Mouse (Mus musculus) adrenal gland, postnatal 4 days (tissue): ENCODE measurements around the gene March10. TPM values are rescaled to one million over a fixed set of nuclear protein-coding genes. Genes with fewer than 3 reads are reported as not detected.
A peak's percentile ranks its signal among the peaks of the same experiment; 100 is the strongest.

Experiments
- DNase-seq, 2 experiments: peaks; one replicate each; pipeline ENCODE4 v3.0.0; 2021 to 2022; ENCODE audit warnings: low spot score in 2 of 2, mixed read lengths in 2 of 2
- total RNA-seq, 2 experiments: library from RNA; stranded (reverse); gene quantifications; 2 replicates each; pipeline ENCODE4 v1.2.3; 2021

Gene March10
- total RNA-seq, 2 experiments from 2014 or later = 0.34 TPM; not detected in 1

DNA sequence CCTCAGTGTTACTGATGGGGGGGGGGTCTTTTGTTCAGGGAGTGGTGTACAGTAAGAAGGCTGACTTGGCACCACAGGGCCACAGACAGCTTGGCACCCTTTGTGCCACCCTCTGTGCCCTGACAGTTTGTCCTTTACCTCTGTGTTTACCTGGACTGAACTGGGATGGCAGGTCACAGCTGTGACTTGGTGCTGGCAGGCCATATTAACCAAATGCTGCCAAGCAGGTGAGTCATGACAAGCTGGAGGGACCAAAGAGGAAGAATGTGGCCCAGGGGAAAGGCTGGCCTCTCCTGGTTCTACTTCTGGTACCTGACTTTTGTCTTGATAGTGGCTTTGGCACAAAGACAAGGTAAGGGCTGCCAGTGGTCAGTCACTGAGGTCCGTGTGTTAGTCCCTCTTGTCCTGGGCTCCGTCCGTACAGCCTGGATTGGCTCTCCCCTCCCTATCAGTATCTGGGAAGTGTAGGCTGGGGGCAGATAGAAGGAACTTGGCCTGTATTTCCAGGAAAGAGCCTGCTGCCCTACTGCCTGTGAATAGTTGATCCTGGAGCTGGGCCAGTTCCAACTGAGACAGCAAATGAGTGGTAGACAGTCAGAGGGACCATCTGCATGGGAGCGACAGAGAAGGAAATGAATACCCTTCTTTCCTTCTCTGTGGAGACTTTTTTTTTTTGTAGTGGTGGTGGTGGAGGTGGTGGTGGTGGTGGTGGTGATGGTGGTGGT, 94.3 kb downstream of the March10 start:
- no peak for DNase-seq

DNA sequence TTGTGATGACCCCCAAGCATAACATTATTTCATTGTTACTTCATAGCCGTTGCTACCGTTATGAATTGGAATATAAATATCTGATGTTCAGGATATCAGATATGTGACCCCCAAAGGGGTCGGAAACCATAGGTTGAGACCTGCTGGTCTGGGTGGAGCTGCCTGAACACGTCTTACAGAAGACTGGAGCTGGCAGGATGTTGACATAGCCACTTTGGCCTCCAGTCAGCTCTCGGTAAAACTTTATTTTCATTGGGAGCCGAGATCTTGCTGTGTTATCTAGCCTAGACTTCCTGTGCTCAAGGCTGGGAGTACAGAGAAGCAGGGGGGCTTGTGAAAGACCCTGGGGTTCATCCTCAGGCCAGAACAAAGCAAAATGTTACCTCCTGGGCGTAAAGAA, 100.2 kb downstream of the March10 start:
- no peak for DNase-seq

DNA sequence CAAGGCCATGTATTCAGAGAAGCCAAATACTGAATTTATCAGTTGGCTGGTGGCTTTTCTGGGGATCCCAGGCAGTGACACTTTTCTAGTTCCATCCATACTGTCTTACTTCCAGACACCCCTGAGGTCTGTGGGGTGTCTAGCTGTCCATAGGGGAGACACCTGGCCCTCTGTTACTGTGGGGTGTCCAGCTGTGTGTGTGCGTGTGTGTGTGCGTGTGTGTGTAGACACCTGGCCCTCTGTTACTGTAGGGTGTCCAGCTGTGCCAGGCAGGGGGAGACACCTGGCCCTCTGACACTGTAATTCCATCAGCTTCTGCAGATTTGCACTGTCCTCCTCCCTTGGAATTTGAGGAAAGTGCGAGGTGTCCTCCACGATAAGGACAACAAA, 102.6 kb downstream of the March10 start:
- DNase-seq = no peak

DNA sequence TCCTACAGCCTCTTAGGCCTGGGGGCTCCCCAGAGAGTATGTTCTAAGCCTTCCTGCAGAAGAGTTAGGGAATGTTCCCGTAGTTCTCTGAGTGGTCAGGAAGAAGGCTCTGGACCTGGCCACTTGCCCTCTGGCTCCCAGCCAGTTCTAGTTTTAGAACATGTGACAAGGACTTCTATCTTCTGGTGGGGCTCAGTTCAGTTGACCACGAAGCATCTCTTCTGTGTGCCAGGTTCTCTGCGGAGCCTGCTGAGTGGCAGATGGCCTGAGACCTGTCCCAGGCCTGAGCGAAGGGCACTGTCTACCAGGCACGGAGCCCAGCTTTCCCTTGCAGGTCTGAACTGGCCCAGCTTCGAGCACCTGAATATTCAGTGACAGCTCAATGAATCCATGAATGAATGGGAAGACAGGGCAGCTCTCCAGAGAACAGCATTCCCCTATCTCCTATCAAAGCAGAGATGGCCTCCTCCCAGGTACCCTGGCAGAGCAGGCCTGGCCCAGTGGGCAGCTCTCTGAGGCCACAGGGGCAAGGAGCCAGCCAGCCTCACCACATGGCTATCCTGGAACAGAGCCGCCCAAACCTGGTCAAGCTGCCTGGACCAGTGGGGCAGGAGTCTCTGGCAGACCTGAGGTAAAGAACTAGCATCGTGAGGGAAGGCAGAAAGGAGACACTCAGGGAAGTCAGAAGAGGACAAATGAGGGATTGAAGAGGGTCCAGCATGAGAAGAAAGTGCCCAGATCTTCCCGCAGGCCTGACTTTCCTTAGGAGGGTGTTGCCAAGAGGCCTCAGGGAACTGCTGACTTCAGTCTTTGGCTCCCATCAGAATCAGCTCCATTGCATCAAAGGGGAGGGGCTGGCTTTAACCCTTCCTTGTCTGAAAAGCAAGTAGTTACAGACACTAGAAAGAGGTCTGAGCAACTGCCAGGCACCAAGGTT, 103.3 kb downstream of the March10 start:
- peak in 1 of 2 experiments; percentile 34 for DNase-seq

DNA sequence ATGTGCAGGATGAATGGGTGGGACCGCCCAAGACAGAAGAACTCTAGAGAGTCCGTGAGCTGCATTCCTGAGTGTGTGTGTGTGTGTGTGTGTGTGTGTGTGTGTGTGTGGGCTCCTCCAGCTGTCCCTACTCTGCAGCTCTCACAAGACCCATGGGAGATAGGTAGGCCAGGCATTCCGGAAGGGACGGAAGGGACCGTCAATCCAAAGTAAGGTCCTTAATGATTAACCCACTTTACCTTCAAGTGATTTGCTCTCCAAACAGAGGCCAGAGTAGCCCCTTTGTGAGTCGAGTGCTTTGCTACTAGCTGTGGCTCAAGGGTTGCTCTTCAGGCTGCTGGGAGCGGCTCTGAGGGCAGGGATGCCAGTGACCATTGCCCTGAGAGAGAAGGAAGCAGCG, 104.4 kb downstream of the March10 start:
- no peak for DNase-seq

DNA sequence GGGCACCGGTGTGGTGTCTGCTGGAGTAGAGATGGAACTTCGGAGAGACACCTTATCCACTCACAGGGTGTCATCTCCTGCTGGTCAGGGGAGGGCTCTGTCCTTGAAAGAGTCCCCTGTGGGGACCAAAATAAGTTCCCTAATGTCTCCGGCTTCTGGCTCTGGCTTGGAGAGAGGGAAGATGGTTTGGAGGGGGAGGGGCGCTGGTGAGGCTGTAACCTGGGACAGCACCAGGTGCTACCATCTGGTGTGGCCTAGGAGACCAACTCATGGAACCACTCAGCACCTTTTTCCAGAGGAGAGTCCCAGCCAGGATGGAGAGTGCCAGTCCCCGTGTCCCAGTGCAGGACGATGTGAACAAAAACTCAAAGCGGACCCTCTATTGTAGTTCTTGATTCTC, 105.9 kb downstream of the March10 start:
- DNase-seq = no peak

DNA sequence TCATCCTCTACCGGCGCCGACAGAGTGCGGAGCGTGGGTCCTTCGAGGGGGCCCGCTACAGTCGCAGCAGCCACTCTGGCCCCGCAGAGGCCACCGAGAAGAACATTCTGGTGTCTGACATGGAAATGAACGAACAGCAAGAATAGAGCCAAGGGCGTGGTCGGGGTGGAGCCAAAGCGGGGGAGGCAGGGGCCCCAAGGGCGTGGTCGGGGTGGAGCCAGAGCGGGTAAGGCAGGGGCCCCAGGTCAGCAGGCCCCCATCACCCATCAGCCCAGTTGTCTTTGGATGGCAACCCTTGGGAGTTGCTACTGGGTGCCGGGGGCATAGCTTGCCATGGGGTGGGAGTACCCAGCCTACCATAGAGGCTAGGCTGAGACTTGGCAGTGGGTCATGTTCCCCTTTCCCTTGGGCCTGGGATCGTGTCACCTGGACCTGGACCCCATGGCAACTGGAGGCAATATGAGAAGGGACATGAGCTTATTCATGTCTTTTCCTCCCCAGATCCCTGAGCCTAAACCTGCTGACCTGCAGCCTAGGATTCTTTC, 106.7 kb downstream of the March10 start:
- DNase-seq = no peak

DNA sequence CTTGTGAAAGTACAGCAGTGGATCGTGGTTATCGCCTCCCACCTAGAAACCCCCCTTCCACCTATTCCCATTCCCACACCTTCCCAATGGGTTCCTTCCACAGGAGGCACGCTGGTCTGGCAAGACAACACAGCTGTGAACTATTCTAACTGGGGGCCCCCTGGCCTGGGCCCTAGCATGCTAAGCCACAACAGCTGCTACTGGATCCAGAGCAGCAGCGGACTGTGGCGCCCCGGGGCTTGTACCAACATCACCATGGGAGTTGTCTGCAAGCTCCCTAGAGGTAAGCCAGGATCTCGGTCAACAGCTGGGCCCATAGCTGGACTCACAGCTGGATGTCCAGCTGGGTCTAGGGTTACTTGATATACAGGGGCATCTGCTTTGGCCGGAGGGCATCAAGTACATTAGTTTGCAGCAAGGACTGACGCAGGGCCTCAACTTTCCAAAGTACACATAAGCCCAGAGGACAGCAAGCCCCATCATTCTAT, 108.0 kb downstream of the March10 start:
- no peak for DNase-seq

DNA sequence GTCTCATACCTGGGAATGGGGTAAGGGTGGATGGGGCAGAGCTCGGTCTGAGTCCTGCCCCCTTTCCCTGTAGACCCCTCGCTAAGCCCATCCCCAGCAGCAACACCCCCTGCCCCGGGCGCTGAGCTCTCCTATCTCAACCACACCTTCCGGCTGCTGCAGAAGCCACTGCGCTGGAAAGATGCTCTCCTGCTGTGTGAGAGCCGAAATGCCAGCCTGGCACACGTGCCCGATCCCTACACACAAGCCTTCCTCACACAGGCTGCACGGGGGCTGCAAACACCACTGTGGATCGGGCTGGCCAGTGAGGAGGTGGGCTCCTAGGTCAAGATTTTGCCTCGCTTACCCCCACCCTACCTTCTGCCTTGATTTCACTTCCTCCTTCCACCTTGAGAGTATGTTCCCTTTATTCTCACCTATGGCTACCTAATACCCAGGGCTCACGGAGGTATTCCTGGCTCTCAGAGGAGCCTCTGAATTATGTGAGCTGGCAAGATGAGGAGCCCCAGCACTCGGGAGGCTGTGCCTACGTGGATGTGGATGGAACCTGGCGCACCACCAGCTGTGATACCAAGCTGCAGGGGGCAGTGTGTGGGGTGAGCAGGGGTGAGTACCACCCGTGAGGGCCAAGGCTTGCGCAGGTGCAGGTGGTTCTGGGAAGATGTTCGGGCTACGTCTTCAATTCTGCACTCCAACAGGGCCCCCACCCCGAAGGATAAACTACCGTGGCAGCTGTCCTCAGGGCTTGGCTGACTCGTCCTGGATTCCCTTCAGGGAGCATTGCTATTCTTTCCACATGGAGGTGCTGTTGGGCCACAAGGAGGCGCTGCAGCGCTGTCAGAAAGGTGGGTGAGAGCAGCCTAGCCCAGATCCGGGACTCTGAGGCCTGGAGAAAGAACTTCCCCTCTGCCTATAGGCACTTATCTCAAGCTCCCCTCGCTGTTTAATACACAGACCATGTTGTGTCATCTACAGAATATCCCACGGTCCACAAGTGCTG, 109.1 kb downstream of the March10 start:
- DNase-seq = peak; percentile 63 to 79

DNA sequence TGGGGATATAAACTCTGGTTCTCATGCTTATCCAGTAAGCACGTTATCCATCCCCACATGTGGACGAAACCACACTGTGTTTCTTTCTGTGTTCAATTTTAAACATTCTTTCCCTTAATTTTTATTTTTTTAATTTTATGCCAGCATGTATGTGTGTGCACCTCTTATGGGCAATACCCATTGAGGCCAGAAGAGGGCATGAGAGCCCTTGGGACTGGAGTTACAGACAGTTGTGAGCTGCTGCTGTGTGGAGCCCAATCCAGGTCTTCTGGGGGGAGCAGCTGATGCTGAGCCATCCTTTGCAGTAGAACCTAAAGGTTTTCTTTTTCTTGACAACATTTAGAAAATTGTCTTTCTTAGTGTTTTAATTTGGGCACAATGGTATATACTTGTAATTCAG, 111.3 kb downstream of the March10 start:
- no peak for DNase-seq

DNA sequence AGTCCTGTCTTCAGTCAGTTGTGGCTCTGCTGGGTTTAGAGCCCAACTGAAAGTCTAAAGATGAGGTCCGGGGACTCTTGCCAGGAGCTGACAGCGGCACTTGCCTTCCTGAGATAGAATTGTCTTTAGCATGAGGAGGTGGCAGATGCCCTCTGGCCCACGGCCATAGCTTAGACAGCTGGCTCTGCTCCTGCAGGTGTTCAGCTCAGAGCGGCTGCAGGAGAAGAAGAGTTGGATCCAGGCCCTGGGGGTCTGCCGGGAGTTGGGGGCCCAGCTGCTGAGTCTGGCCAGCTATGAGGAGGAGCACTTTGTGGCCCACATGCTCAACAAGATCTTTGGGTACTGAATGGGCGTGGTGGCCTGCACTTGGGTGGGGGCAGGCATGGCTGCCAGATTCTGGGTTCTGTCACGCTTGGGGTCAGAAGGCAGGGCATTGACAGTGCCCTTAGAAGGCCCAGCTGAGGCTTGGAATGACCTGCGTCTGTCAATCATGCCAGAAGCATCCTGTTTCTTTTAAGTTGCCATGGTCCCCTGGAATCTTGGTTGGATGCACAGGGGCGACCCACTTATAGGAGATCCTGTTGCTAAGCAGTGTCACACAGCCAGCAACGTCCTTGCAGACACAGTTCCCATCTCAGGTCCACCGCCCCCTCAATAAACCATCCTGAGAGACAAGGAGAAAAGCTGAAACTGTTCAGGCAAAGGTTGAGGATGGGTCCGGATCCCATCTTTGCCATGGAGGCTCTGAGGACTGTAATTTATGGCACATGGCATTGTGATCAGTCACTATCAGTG, 117.7 kb downstream of the March10 start:
- no peak for DNase-seq

DNA sequence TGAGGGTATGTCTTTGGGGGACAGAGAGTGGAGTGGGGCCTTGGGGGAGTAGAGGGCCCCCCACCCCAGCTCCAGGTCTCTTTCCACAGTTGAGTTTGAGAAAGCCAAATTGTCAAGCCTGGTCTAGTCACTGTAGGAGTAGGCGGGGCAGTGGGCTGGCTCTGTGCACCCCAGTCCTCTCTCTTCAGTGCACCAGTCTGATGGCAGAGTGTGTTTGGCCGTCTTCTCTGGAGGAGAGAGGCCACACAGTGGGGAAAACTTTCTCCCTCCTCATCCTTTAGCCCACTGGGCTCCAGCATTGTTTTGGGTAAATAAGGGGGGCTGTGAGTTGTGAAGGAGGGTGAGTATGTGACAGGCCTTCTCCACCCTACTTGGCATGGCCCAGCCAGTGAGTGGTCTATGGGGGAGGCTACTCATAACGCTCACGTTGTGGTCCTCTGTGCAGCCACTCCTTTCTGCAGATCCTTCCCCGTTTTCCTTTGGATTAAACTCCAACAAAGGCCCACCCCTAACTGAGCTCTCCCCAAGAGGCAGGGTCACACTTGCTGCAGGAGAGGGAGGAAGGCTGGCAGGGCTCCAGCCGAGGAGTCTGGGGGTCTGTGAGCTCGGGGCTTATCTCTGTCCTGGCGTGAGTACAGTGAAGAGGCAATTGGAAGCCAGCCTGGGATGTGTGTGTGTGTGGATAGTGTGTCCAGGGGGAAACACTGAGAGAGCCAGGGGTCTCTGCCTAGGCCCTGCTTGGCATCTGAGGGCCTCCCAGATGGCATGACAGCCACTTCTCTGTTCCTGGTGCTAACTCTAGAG, 122.5 kb downstream of the March10 start:
- no peak for DNase-seq

DNA sequence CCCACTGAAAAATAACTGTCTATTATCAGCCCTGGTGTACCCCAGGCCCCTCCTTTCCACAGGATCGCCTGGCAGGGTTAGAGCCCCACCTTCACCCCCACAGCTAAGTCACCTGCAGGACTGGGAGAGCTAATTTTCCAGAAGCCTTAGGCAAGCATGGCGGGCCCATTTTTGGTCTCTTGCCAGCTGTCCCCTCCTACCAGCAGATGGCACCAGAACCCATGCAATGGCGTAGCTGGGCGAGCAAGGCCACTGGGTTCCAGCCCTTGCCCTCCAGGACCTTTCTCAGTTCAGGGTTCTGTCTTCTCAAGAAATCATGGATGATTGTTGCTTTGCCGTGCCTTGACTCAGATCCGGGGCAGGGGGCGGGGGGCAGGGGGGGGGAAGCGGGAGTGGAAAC, 124.1 kb downstream of the March10 start:
- peak in 1 of 2 experiments; percentile 30 for DNase-seq

DNA sequence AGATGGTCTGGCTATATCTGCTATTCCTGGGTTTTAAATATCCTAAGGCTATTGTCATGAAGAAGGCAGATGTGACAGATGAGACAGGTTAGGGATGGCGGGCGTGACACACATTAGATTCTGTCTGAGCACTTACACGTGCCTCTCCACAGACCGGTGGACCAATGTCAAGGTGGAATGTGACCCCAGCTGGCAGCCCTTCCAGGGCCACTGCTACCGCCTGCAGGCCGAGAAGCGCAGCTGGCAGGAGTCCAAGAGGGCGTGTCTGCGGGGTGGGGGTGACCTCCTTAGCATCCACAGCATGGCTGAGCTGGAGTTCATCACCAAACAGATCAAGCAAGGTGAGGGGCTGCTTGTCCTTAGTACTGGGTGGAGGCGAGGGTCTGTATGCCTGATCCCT, 124.8 kb downstream of the March10 start:
- peak; percentile 50 to 52 for DNase-seq

DNA sequence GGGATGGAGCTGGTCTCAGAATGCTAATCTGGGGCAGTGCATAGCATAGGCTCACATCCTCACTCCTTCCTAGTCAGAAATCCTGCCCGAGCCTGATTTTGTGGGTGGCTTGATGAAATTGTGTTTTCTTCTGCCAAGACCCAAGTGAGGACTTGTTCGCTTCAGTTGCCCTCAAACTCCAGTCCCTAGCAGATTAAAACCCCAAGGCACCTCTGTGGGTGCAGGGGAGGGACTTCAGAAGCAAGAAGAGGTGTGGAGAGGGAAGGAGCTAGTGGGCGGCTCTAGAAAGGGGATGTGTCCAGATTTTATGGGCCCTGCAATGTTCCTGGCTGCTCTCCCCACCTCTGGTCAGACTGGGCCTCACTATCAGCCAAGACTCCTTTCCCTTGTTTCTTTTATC, 125.4 kb downstream of the March10 start:
- no peak for DNase-seq

DNA sequence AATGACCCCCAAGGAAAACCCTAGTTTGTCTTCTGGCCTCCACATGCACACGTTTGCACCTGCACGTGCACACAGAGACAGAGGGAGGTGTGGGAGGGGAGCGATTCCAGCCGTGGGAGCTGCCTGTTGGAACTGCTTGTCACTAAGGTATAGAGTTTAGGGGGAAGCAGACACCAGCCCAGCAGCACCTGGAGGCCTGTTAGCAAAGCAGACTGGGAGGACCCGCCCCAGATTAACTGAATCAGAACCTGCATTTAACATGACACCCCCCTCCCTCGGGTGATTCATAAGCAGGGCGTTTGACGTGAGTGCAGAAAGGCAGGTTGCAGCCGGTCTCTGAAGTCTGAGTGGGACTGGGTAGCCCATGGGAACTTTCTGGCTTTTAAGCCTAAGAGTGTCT, 126.6 kb downstream of the March10 start:
- DNase-seq = no peak

DNA sequence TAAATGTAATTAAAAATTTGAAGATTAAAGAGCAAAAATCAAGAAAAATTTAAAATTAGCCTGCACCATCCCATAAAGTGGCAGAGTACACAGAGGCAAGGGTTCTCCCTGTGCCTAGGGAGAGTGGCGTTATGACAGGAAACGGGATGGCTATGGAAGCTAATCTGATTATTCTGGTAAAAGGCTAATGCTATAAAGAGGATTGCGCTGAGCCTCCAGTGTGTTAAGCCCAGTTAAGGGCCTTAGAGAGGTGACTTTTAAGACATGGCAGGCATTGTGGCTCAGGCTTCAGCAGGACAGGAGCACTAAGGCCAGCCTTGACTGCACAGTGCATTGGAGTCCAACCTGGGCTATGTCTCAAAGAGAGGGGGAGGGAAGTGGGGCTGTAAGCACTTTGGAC, 129.4 kb downstream of the March10 start:
- DNase-seq = no peak

DNA sequence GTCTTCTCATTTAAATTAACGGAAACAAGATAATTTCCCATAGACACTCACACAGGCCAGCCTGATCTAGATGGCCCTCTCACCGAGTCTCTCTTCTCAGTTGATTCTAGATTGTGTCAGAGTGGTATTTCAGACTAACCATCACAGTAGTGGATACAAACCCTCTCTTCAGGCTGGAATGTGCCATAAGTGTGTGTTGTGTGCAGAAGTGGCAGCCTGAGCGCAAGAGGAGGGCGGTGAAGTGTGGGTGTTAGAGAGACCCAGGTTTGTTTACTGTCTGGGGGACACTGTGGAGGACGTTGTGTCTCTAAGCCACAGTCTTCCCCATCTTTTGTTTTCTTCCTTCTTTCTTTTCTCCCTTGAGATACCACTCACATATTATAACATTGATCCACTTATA, 133.0 kb downstream of the March10 start:
- no peak for DNase-seq

DNA sequence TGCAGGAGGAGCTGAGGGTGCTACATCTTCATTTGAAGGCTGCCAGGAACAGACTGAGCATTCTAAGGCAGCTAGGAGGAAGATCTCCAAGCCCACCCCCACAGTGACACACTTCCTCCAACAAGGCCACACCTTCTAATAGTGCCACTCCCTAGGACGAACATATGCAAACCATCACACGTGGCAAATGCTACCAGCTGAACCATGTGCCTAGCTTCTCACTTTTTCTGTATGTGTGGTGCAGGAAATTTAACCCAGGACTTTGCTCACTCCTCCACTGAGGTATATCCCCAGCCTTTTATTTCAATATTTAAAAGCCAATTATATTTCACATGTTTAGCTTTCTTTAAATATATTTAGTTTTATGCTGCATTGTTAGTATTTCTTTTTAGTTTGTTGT, 135.4 kb downstream of the March10 start:
- no peak for DNase-seq
